Mouse (Mus musculus): ENCODE measurements at regions not wholly inside any gene's neighbourhood (a gene's known extent, or its start where the extent isn't known, plus 50 kb on each side); places are given as distances from the start of the nearest gene placed in this dataset.

DNA sequence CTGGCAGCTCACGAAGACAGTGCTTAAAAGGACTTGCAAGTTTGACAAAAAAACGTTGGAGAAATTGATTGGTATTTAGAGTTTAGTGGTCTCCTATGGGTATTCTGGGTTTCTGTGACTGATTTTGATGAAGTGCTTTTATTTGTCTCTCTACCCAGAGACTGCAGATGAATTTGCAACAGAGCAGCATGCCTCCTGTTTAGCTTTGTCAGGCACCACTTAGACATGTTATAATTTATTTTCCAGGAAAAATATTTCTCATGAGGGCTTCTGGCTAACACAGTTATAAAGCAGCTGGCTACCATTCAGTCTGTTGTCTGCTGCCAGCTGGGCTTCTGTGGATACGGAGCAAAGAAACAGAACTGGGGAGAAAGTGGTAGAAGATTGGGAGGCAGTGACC is 1136.7 kb downstream of the Mat2b start:
- TF ChIP-seq CTCF (IDR thresholded peaks at IDR 0.05; ENCODE audit: low read depth): no peak
- no peak for TF ChIP-seq EP300 (IDR thresholded peaks at IDR 0.05; ENCODE audit: low read depth)
